Mouse (Mus musculus): ENCODE results near the gene Scgb2b3.

Gene Scgb2b3

GRCm38 (mm10) chr7:31362022-31362560 lies at the start of gene Scgb2b3:
Gene Scgb2b3, minus strand, starts transcription at chr7:31362072.
- DNase-seq (ENCODE audit: low read depth) = no peak

- DNase-seq (ENCODE audit: low read depth) = no peak
These were observed 13.4 kb upstream of the Scgb2b3 start, which contains the start of gene Scgb1b3 for GRCm38 (mm10) chr7:31375292-31375691. Gene Scgb1b3, plus strand, starts transcription at chr7:31375592.
